Mouse (Mus musculus) cerebellum, adult 9-10 months (tissue): ENCODE data around the gene Htatip2.

Experiments
- DNase-seq: peaks from one replicate; pipeline ENCODE4 v3.0.0; 2022

The Htatip2 gene

DNA sequence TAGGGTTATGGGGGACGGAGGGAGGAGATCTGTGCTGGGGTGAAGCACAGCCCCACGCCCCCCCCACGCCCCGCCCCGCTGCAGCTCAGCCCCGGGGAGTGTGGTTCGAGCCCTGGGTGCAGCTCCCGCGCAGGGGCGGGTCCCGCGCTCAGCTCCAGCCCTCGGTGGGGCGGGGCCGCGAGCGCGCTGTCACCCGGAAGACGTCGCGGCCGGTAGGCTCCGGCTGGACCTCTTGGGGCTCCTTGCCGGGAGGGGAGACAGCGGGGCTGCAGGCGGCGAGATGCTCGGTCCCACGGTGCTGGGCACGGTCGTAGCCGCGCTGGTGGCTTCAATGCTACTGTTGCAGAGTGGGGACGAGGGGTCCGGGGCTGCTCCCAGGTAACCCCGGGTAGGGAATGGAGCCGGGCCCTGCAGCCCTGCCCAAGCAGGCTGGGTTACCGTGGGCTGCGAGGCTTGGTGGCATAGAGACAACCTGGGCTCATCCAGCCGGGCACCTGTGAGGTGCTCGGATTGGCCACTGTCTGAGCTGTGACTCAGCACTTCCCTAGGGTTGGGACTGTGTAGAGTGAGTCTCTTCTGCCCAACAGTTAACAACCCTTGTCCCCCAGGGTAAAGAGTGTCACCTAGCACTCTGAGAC, at the start of gene Htatip2:
TSS of gene Htatip2 (plus strand) at position 182 of the 638 bp plus-strand sequence.
- DNase-seq: no peak

DNA sequence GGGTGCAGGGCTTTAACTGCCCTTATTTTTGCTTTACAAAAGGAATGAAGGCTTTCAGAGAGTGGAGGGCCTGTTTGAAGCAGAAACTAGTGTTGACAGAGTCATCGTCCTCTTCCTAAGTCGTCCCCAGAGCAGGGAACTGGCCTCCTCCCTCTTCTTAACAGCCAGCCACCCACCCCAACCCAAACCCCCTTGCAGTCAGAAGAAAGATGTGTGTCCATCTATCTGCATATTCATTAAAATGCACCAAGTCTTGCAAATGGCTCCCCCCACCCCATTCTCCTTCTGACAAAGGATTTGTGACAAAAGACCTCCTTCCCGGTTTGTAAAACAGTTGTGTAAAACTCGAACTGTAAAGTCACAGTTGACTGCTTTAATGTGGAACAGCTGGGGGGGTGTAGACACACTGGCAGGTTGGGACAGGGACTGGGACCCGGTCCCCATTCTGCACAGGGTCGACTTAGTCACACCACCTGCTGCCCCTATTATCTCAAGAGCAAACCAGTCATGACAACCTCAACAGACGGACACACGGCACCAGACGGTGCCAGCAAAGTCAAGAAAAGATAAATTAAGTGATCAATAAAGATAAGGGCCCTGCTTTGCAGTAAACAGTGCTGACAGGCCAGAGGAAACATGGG, 49.4 kb upstream of the Htatip2 start:
- no peak for DNase-seq

DNA sequence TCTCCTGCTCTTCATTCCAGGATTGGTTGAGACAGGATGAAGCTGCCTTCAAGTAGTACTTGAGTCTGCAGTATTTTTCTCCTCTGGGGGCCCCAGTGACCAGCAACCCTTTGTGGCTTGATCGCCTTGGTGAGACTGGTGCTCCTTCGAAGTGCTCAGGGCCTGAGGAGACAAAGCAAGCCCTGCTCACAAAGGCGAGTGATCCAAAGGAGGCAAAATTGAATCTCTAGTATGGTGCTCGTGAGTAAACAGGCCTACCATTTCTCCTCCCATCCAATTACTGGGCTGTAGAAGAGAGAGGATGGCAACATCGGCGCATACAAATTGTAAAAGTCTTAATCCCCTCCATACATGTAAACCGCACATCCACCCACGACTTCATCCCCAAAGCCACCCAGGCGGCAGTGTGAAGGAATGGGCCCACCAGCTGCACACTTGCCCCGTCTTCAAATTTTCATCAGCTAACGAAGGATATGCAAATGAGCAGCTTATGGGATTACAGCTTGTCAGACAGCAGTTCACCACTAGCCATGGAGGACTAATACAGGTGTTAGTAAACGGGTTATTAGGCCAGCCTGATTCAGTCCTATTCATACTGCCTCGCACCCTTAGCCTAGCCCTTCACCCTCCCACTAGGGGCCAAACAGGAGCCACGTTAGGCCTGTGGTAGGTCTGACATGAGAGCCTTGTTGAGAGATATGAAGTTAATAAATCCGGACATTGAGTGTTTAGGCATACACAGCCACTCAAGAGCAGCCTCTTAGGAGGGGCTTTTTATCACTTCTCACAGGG, 40.8 kb upstream of the Htatip2 start:
- DNase-seq: no peak

DNA sequence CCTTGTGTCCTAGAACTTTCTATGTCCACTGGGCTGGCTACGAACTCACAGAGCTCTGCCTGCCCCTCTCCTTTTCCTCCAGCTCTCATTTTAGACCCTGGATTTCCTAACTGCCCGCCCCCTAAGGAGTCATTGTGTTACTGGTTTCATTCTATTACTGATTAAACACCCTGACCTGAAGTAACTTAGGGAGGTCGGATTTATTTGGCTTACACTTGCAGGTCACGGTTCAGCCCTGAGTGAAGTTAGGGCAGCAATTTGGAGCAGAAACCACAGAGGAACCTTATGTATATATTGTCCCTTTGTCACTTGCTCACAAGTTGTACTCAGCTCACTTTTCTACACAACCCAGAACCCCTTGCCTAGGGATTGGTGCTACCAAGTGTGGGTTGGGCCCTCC, 24.6 kb upstream of the Htatip2 start:
- no peak for DNase-seq

DNA sequence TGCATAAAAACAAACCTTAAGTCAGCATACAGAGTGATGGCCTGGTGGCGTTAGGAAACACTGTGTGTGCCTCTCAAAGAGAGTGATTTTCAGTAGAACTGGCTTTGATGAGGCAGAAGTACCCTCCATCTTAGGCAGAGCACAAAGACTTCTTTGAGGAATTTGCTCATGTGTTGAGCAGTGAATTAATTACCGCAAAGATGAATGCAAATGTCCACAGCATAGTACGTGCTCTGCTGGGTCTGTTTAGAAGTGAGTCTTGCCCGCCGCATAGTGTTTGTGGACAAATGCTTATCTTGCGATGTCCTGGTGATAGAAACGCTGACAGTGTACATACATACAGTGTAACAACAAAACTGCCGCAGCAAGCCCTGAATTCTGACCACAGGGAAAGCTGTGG, 19.5 kb upstream of the Htatip2 start:
- DNase-seq: no peak

- no peak for DNase-seq
These were observed 17.4 kb upstream of the Htatip2 start for GRCm38 (mm10) chr7:49741474-49741873.

DNA sequence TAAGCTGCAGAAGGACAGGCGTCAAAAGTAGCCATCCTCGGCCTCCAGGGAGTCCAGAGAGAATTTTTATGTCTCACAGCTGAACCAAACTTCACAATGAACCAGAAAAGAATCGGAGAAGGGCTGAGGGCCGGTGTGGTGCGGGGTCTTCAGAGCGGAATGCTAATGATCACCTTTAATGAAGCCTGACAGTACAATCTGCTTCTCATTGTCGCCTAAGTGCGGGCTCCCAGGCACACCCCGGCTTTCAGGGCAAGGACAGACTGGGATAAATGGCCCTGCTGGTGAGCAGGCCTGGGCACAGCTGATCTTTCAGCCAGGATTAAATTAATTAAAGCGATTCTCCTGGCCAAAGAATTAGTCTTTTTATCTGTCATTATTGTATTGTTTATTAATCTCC, 17.0 kb upstream of the Htatip2 start:
- DNase-seq: no peak

DNA sequence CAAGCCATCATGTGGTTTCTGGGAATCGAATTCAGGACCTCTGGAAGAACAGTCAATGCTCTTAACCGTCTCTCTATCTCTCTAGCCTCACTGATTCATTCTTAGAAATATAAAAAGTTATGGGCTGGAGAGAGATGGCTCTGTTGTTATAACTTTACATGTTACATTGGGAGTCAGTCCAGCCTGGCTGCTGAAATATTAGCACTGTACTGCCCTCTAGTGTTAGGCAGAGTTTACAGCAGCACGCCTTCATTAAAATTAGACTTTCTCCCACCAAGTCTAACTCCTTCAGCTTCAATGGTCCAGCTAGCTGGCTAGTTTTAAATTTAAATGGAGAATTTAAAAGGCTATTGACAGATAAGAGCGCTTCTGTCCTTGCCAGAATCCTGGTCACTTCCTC, 7.8 kb upstream of the Htatip2 start:
- DNase-seq: peak; percentile 41

GRCm38 (mm10) chr7:49752730-49753506, 6.0 kb upstream of the Htatip2 start:
- peak; percentile 25 for DNase-seq

- DNase-seq: peak; percentile 53
These were observed 4.1 kb upstream of the Htatip2 start for GRCm38 (mm10) chr7:49754767-49755166.

DNA sequence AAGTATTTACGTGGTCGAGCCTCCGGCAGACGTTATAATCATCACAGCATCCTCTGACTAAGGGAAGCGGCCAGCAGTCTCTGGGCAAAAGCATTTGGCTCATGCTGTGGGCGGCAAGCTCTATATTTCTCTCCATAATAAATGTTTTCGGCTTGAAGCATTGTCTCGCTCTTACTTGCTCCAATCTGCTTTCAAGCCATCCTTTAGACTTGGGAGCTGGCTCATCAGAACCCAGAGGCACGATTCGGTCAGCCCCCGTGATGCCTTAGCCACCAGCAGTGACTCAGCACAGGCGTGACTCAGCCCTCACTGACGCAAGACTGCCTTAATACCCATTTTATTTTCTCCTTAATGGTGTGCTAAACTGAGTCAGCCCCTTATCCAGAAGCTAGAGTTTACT, 3.7 kb downstream of the Htatip2 start:
- no peak for DNase-seq

- DNase-seq: no peak
These were observed 5.2 kb downstream of the Htatip2 start for GRCm38 (mm10) chr7:49764011-49764716.

DNA sequence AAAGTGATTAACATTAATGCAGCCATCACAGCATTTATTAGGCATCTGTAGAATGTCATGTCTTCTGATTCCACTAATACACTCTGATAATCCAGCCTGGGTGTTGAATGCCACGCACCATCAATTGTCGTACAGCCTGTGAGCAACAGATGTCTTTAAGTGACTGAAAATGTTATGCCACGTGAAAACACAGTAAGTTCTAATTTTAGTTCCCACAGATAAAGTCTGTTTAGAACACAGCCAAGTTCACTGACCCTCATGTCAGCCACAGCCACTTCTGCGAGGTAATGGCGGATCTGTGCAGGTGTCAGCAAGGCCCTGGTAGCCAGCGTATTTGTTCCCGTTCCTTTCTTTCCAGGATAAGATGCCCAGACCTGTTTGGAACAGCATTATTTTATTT, 7.3 kb downstream of the Htatip2 start:
- DNase-seq: no peak

- no peak for DNase-seq
These were observed 9.6 kb downstream of the Htatip2 start for GRCm38 (mm10) chr7:49768509-49768908.

GRCm38 (mm10) chr7:49774396-49774795, 15.5 kb downstream of the Htatip2 start:
- no peak for DNase-seq

DNA sequence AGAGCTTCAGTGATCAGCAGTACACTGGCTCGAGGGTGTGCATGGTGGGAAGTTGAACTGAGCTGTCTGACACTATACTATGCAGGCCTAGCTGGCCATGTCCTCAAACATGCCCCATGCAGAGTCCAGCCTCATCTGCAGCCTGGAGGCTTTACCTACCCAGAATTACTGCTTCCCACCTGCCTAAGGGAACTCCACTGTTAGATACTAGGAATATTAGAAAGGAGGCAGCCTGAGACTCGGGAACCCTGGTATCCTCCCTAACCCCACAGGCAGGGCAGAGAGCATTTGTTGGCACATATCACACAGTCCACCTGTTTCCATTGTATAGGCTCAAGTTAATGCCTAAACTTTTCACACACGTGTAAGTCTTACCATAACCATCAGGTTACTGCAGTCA, 18.7 kb downstream of the Htatip2 start:
- DNase-seq: no peak

- peak; percentile 97 for DNase-seq
These were observed 19.4 kb downstream of the Htatip2 start, which contains the start of gene Prmt3 for GRCm38 (mm10) chr7:49778114-49778901. Gene Prmt3, plus strand, starts transcription at chr7:49778346.

DNA sequence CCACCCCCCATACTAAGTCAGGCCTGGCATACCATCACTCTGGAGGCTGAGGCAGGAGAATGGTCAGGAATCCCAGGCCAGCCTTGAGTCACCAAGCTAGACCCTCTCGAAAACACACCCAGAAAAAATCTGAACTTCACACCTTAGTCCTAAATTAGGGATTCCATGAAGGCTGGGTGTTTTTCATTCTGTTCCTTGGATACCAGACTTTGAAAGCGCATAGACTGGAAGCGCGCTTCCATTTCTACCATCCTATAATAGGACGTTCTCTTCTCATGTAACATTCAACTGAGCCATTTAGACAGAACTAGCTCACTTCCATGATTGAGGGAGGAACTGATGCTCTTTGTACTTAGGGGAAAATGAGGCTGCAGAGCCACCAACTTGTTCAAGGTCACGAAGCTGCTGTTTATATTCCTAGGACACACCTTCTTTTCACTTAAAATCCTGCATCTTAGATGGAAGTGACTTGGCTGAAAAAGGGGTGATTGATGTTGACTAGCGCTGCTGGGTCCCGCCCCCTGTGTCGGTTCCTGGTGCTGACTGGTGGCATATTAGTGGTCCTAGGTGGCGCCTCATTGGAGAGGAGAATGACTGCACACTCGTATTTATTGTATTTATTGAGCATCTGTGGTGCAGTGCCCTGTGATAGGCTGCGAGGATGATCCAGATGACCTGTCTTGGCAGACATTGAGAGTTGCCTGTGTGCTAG, 20.1 kb downstream of the Htatip2 start:
- peak; percentile 27 for DNase-seq

- no peak for DNase-seq
These were observed 24.1 kb downstream of the Htatip2 start for GRCm38 (mm10) chr7:49783017-49783416.

- no peak for DNase-seq
These were observed 26.2 kb downstream of the Htatip2 start for GRCm38 (mm10) chr7:49785141-49785540.
